Mouse (Mus musculus) lung, postnatal 0 days (tissue): Measurements from ENCODE around the gene Gm21915. TPM values are rescaled to one million over a fixed set of nuclear protein-coding genes. Genes with fewer than 3 reads are reported as not detected.
A peak's percentile ranks its signal among the peaks of the same experiment; 100 is the strongest.

Experiments used
- ATAC-seq: fragments of 200-750 bp; cut with Nextera tagmentation; 2 replicates; pipeline ENCODE4 v1.8.0; 2017; ENCODE audit warnings: moderate library complexity
- DNase-seq: peaks from one replicate; pipeline ENCODE4 v3.0.0-alpha.2; 2016; ENCODE audit warnings: low spot score
- H3K27ac ChIP-seq: fragments of 300-500 bp; sonication (generic); 2 replicates; pipeline ENCODE4 v1.5.1; 2014; ENCODE audit warnings: antibody characterized with exemption, mild to moderate bottlenecking, low read length, mixed read lengths
- H3K27me3 ChIP-seq: fragments of 300-500 bp; sonication (generic); replicated peaks from 2 replicates; pipeline ENCODE4 v1.6.1; 2014; ENCODE audit warnings: low read length, mixed read lengths; ENCODE audit not compliant: insufficient read depth
- H3K36me3 ChIP-seq: fragments of 300-500 bp; sonication (generic); 2 replicates; pipeline ENCODE4 v1.6.1; 2014; ENCODE audit warnings: low read length, mixed read lengths; ENCODE audit not compliant: insufficient read depth
- H3K4me1 ChIP-seq: fragments of 300-500 bp; sonication (generic); 2 replicates; pipeline ENCODE4 v1.6.1; 2014; ENCODE audit warnings: antibody characterized with exemption, low read depth, low read length, mixed read lengths; ENCODE audit not compliant: insufficient read depth
- H3K4me2 ChIP-seq: fragments of 300-500 bp; sonication (generic); replicated peaks from 2 replicates; pipeline ENCODE4 v1.6.1; 2014; ENCODE audit warnings: low read depth, mild to moderate bottlenecking, low read length, moderate library complexity, mixed read lengths
- H3K4me3 ChIP-seq: fragments of 300-500 bp; sonication (generic); 2 replicates; pipeline ENCODE4 v1.5.1; 2014; ENCODE audit warnings: low read depth, low read length
- H3K9ac ChIP-seq: fragments of 300-500 bp; sonication (generic); replicated peaks from 2 replicates; pipeline ENCODE4 v1.6.1; 2014; ENCODE audit warnings: low read depth, mild to moderate bottlenecking
- H3K9me3 ChIP-seq: fragments of 300-500 bp; sonication (generic); 2 replicates; pipeline ENCODE4 v1.6.1; 2016; ENCODE audit warnings: low read length, mixed read lengths
- CTCF ChIP-seq: IDR thresholded peaks from 2 replicates; pipeline ENCODE4 v1.5.1; 2016; ENCODE audit warnings: antibody characterized with exemption, mild to moderate bottlenecking
- EP300 ChIP-seq: IDR thresholded peaks from 2 replicates; pipeline ENCODE4 v1.6.1; 2016; ENCODE audit warnings: antibody characterized with exemption, mild to moderate bottlenecking, control low read depth
- WGBS: fragments of 180-500 bp; shearing (Covaris S2); extraction: QIAGEN DNeasy Blood & Tissue Kit; methylation state at CpG from one replicate; pipeline ENCODE4 v1.1.7; 2014; 5-methylcytosine and 5-hydroxymethylcytosine counted together
- polyA plus RNA-seq: library from polyadenylated mRNA; unstranded; fragments of >200 nt; fragmentation: Nextera tagmentation; extraction: Ambion mirVana; gene quantifications from 2 replicates; pipeline ENCODE4 v1.2.1, GENCODE M21; 2015

The Gm21915 gene
- polyA plus RNA-seq, 1 experiment from 2014 or later, result not detected

DNA sequence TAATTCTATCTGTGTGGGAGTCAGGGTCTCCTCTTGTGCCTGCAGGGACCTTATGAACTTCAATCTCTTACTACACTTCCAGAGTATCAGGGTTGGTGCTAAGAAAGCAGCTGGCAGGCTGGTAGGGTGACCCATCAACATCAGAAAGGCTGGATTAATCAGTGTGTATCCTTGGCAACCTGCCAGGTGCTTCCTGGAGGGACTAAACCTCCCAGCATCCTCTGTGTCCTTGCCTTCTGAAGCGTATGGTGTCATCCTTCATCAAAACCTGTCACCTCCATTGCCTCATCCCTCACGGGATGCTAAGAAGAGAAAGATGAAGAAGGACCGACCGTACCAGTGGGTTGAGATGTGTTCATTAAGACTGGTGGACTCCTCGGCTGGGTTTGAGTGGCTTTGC, 23.4 kb downstream of the Gm21915 start:
- WGBS, result 55% methylated on average over 5 of the region's 5 CpGs
- Histone ChIP-seq H3K27me3 (no peaks in the 10 kb centered on the region), H3K9ac (no peak overlapping the region), H3K36me3 (no peaks in the 10 kb centered on the region), H3K4me2 (no peak overlapping the region), H3K9me3 (no peaks in the 10 kb centered on the region), H3K4me1 (no peaks in the 10 kb centered on the region), H3K4me3 (no peak overlapping the region), H3K27ac (no peak overlapping the region)
- TF ChIP-seq EP300 (no peak), CTCF (no peak)
- ATAC-seq (no peak), DNase-seq (no peak)

DNA sequence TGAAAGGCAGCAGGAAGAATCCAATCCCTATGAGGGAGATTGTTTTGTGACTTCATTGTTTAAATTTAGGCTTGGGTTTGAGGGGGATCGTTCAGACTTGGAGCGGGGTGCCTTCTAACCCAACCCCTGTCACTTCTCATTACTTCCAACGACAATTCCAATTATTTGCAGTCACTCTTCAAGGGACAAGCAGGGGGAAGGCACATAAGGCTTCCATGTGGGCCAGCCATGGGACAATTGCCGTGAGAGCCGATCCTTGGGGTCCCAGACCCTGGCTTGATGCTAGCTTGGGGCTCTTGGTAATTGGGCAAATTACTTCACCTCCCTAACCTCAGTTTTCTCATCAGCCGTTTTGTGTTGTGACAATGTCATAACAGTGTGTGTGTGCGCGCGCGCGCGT, 23.9 kb downstream of the Gm21915 start:
- ATAC-seq (no peak), DNase-seq (no peak)
- no peak overlapping the region for H3K27ac ChIP-seq
- no peaks in the 10 kb centered on the region for H3K9me3 ChIP-seq
- no peaks in the 10 kb centered on the region for H3K4me1 ChIP-seq
- no peak overlapping the region for H3K9ac ChIP-seq
- H3K36me3 ChIP-seq, result no peaks in the 10 kb centered on the region
- H3K4me2 ChIP-seq, result no peak overlapping the region
- H3K4me3 ChIP-seq, result no peak overlapping the region
- no peak for TF ChIP-seq EP300
- TF ChIP-seq CTCF, result no peak
- H3K27me3 ChIP-seq, result no peaks in the 10 kb centered on the region
- 84% methylated on average over 12 of the region's 12 CpGs for WGBS

DNA sequence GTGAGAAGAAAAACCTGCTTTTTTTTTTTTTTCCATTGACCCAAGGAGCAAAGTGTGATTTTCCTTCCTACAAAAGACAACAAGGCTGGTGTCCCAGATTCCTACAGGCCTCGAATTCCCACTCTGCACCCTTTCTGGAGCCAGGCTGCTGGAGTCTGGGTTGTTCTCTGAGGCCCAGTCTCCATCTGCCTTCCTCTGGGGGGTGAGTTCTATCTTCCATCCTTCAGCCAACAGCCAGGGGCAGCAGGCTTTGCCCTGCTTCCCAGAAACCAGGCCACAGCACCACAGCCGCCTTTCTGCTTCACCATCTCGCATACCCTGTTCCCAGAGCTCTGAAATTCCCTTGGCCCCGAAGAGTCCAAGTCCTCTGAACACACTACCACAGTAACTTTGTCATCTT, 25.7 kb downstream of the Gm21915 start:
- DNase-seq (no peak), ATAC-seq (no peak)
- TF ChIP-seq CTCF, result no peak
- no peak for TF ChIP-seq EP300
- 83% methylated on average over 4 of the region's 4 CpGs for WGBS
- H3K9me3 ChIP-seq, result no peaks in the 10 kb centered on the region
- no peak overlapping the region for H3K27ac ChIP-seq
- H3K4me2 ChIP-seq, result no peak overlapping the region
- H3K4me3 ChIP-seq, result no peak overlapping the region
- no peaks in the 10 kb centered on the region for H3K36me3 ChIP-seq
- no peaks in the 10 kb centered on the region for H3K27me3 ChIP-seq
- H3K4me1 ChIP-seq, result no peaks in the 10 kb centered on the region
- no peak overlapping the region for H3K9ac ChIP-seq

DNA sequence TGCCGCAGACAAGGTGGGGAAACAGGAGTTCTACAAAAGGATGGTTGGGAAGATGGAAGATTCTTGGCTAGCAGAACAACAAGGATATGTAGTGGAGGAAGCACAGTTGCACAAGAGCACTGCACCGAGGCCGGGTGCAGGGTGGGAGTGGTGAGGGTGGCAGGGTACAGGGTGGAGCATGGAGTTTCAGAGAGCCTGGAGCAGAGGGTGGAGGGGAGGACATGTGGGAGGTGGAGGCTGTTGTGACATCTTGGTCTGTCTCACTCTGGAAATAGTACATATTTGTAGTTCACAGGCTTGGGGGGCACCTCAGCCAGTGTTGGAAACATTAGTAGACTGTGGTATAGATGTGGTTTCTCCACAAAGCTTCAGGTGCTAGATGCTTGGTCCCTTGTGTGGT, 28.8 kb downstream of the Gm21915 start:
- Histone ChIP-seq H3K27me3 (no peaks in the 10 kb centered on the region), H3K9ac (no peak overlapping the region), H3K4me1 (no peaks in the 10 kb centered on the region), H3K4me3 (no peak overlapping the region), H3K36me3 (no peaks in the 10 kb centered on the region), H3K4me2 (no peak overlapping the region), H3K9me3 (no peaks in the 10 kb centered on the region), H3K27ac (no peak overlapping the region)
- TF ChIP-seq EP300, result no peak
- TF ChIP-seq CTCF, result no peak
- 60% methylated on average over 3 of the region's 3 CpGs for WGBS
- DNase-seq, result peak; percentile 20
- ATAC-seq, result 0 out of 2 replicates have a peak, but pooled peaks have one; percentile 26

DNA sequence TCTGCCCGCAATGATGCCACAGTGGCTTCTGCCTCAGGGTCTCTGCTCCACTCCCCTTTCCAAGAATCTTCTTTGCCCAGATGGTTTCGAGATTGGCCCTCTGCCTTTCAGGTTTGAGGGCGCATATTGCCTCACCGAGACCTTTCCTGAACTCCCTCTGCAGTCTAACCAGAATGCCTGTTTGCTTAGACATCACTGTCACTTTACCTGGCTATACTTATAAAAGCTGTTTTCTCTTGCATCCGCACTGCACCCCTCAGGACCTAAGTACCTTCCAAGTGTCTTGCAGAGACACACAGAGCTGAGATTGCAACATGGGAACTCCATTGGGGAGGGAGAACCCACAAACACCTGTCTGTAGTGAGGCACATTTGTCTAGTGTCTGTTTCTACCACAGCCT, 29.8 kb downstream of the Gm21915 start:
- DNase-seq (no peak), ATAC-seq (no peak)
- H3K9ac ChIP-seq, result no peak overlapping the region
- H3K9me3 ChIP-seq, result no peaks in the 10 kb centered on the region
- no peaks in the 10 kb centered on the region for H3K27me3 ChIP-seq
- H3K27ac ChIP-seq, result no peak overlapping the region
- no peak for TF ChIP-seq EP300
- TF ChIP-seq CTCF, result no peak
- WGBS, result 75% methylated on average over 5 of the region's 5 CpGs
- H3K36me3 ChIP-seq, result no peaks in the 10 kb centered on the region
- H3K4me2 ChIP-seq, result no peak overlapping the region
- no peak overlapping the region for H3K4me3 ChIP-seq
- no peaks in the 10 kb centered on the region for H3K4me1 ChIP-seq

DNA sequence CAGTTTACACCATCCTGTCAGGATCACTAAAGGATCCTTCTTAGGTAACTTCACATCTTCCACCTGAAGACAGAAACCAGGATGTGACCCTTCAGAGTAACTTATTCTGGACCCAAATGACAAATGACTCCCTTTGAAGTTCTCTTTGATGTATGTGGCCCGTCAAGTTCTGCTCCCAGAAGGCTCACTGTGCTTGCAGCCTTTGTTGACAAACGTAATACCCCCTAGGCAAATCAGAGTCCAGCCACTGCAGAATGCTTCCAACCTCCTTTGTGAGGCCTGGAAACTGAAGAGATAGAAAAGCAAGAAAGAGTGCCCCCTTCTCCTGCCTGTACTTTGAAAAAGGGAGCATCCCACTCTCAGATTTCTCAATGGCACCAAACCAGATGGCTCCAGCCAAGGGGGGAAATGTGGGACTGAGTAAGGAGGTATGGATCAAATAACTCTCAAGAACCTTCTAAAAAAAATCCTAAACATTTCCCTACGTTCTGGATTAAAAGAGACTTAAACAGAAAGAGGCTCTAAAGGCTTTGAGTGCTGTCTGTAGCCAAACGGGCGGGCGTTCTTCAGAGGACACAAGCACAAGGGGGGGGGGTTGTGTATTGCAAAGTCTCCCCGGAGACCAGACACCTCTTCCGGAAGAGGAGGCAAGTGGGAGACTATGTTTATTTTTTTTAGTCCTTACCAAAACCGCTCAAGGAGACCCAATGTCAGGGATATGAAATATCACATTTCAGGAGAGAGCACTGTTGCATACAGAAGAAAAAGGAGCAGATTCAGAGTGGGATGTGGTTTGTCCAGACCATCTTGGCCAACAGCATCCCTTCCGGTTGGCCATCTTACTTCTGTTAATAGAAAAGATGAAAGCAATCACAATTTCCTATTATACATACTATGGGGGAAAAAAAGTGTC, 34.2 kb downstream of the Gm21915 start:
- H3K27ac ChIP-seq, result no peak overlapping the region
- no peak overlapping the region for H3K4me2 ChIP-seq
- no peaks in the 10 kb centered on the region for H3K36me3 ChIP-seq
- no peak overlapping the region for H3K4me3 ChIP-seq
- H3K27me3 ChIP-seq, result no peaks in the 10 kb centered on the region
- 19% methylated on average over 10 of the region's 10 CpGs for WGBS
- no peak overlapping the region for H3K9ac ChIP-seq
- TF ChIP-seq EP300, result no peak
- no peak for TF ChIP-seq CTCF
- no peaks in the 10 kb centered on the region for H3K4me1 ChIP-seq
- ATAC-seq, result no peak
- H3K9me3 ChIP-seq, result no peaks in the 10 kb centered on the region
- DNase-seq, result no peak
